Comparison of ENCODE assay signal across 8 mouse cellular contexts in the genomic region with DNA sequence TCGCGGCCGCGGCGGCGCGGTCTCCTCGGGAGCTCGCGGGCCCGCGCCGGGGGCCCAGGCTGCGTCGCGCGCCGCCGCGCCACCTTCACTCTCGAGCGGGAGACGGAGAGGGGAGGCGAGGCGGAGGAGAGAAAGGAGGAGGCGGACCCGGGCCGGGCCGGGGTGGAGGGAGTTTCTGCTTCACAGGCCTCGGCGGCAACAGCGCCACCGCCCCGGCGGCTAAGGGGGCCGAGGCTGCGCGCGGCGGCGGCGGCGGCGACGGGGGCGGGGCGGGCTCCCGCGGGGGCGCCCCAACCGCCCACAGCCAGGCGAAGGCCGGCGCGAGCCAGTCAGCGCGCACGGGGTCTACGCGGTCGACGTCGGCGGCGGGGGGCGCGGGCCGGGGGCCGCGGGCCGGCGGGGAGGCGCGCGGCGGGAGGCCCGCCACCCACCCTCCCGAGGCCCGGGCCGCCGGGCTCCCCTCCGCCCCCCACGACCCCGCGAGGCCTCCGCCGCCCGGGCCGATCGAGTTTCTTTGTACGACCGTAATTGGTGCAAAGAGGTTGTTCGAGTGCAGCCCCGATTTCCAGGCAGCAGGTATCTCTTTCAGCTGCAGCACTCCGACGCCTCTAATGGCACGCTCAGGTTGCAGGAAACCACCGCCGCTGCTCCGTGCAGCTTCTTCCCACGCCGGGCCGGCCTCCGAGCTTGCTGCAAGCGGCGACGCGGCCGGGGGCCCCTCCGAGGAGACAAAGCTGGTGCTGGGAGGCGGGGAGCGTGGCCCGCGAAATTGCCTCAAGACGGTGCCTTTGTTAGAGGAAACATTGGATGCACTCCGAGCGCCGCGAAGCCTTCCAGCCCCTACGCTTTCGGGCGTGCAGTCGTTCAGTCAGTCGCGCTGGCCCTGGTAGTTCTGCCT. TPM values are rescaled to one million over a fixed set of nuclear protein-coding genes. Genes with fewer than 3 reads are reported as not detected.
DNase-seq lines count a peak whose midpoint lies in the region; ATAC-seq lines count a peak whose summit lies in the region.

No protein-coding gene starts in this region.

- H3K9me3 ChIP-seq in hindbrain, embryonic 11.5 days (ENCODE audit: control insufficient read depth, low read length), result no peaks in the 10 kb centered on the region

- H3K4me2 ChIP-seq in hindbrain, embryonic 11.5 days (replicated peaks; ENCODE audit: low read depth, low read length), result peak overlapping the region; percentile 71

- H3K4me3 ChIP-seq in hindbrain, embryonic 11.5 days (ENCODE audit: low read depth, low read length), result peak overlapping the region; percentile 90

- H3K36me3 ChIP-seq in hindbrain, embryonic 11.5 days (ENCODE audit: control insufficient read depth, insufficient read depth, low read length), result no peaks in the 10 kb centered on the region

- H3K27ac ChIP-seq in hindbrain, embryonic 11.5 days (ENCODE audit: low read depth, low read length), result peak overlapping the region; percentile 100

- WGBS in hindbrain, embryonic 11.5 days, result under 1% methylated on average over 41 of the region's 125 CpGs

- peaks cover 2% of the 10 kb centered on the region; the same call in 1 of the 2 replicates for H3K4me1 ChIP-seq in hindbrain, embryonic 11.5 days (replicated peaks; ENCODE audit: control insufficient read depth, insufficient read depth, low read length)

- peak; percentile 93 for ATAC-seq in hindbrain, embryonic 11.5 days (ENCODE audit: low FRiP score)

- peak overlapping the region; percentile 99 for H3K9ac ChIP-seq in hindbrain, embryonic 11.5 days (ENCODE audit: low read depth, low read length)

- DNase-seq in MN1 (ENCODE audit: low spot score), result peak; percentile 89
- peak; percentile 64 for DNase-seq in cerebellum, adult 9-11 months
- peak; percentile 47 to 79 for DNase-seq in frontal cortex, adult 2 months (ENCODE audit: extremely low spot score in 1 of 2, low spot score in 1 of 2)
- DNase-seq in hindbrain, embryonic 11.5 days (ENCODE audit: low spot score), result peak; percentile 88
- DNase-seq in layer of hippocampus, postnatal 14 days (ENCODE audit: low spot score in 2 of 2), result peak; percentile 75 to 85
- DNase-seq in lung, postnatal 10 days, result peak; percentile 94
- peak; percentile 91 for DNase-seq in ovary, postnatal 36 days (ENCODE audit: low spot score)
- DNase-seq in thymus, postnatal 25 days, result peak; percentile 90

- no peaks in the 10 kb centered on the region for H3K27me3 ChIP-seq in hindbrain, embryonic 11.5 days (ENCODE audit: control insufficient read depth, insufficient read depth, low read length)

RNA-seq across cellular contexts. Expression of gene Erbin, which starts 0.9 kb away (rescaled TPM):
- polyA plus RNA-seq in frontal cortex, adult 2 months (2012; rRNA removed), result 26.8 and 29.4 TPM in 2 replicates
- polyA plus RNA-seq in hindbrain, embryonic 11.5 days (2014; fragmentation: Nextera tagmentation; extraction: Ambion mirVana), result 24.2 and 34.0 TPM in 2 replicates
- 10 to 100 TPM; 39.4 to 42.8 TPM for total RNA-seq in layer of hippocampus, postnatal 14 days (2021)

Comparison
In these comparisons a context has a peak if more than half of its experiments do, and no peak if none do; other contexts are left out.
1. Peak in every context shown above with its lines: DNase-seq, ATAC-seq, H3K4me3 ChIP-seq and H3K27ac ChIP-seq.